Mouse (Mus musculus) heart, adult 9 months (tissue): ENCODE results near the gene Hoxd1.

Experiments
- DNase-seq, 2 experiments: peaks; one replicate each; pipeline ENCODE4 v3.0.0; 2022; ENCODE audit warnings: low spot score in 2 of 2

The Hoxd1 gene

DNA sequence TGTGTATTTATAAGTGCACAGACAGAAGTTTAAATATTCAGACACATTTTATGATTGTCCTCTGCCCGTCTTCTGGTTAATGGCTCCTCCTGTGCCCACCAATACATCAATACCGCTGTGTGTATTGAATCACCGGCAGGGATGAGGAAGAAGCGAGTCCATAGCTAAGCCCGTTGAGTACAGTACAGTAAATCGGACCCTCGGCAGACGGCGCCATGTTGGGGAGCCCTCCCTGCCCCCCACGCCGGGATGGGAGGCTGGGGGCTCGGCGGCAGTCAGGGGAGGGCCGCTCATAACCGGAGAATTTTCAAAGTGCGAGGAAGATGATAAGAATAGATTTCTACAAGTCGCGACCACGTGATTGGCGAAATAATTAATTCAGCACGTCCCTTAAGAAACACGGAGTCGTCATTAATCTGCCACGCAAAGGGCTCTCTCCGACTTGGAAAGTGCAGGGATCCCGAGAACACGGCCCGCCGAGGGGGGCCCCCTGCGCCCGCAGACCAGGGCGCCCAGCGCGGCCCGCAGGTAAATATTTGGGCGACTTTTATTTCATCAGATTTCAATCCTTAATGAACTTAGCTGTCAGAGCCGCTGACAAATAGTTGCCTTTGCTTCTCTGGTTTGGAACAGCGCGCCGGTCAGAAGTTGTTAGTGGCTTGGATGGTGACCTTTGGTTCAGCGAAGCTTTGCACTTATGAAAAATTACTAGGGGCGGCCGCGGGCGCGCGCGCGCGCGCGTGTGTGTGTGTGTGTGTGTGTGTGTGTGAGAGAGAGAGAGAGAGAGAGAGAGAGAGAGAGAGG is 30.1 kb upstream of the Hoxd1 start:
- no peak for DNase-seq

DNA sequence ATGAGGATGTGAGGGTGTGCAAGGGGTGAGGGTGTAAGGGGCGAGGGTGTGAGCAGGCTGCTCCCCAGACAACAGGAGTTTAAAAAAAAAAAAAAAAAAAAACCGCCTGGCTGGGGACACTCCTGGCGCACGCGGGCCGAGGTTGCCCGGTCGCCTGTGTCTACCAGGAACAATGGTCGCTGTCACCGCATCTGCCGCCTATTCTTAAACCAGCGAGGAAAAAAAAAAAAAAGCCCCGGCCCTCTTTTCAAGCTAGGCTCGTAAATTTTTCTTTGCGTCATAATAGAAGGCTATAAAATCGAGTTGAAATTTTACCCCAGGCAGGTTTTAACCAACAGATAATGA is 29.5 kb upstream of the Hoxd1 start:
- no peak for DNase-seq

DNA sequence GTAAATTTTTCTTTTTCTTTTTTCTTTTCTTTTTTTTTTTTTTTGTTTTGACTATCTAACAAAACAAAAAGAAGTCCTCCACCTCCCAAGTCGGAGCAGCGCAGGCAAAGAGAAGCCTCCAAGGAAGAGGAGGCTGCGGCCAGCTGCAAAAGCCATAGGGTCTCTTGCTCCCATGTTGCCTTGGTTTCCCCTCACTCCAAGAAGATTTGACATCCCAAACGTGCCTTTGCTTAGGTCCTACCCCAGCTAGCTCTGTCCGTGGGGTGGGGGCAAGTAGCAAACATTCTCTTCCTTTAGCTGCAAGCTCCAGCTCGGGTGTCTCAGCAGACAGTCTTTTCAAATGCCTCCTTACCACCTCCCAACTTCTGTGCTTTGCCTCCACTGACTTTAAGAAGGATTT is 29.0 kb upstream of the Hoxd1 start:
- DNase-seq, result no peak

DNA sequence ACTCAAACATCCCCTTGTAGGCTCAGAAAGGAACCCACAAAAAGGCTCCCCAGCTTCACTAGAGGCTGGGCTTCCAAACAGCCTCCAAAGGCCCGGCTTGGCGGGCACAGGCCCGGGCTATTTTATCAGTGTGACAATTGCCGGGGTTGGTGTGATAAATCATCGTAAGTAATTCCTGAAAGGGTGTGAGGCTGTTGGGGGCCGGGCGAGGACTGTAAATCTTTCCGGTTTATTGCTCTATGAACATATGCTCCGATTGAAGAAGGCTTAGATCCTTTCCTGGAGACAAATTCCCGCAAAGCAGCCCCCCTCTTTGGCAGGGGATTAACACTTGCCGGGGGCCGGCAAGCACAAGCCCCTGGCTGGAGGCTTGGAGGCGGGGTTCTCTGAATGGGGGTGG is 28.3 kb upstream of the Hoxd1 start:
- no peak for DNase-seq

DNA sequence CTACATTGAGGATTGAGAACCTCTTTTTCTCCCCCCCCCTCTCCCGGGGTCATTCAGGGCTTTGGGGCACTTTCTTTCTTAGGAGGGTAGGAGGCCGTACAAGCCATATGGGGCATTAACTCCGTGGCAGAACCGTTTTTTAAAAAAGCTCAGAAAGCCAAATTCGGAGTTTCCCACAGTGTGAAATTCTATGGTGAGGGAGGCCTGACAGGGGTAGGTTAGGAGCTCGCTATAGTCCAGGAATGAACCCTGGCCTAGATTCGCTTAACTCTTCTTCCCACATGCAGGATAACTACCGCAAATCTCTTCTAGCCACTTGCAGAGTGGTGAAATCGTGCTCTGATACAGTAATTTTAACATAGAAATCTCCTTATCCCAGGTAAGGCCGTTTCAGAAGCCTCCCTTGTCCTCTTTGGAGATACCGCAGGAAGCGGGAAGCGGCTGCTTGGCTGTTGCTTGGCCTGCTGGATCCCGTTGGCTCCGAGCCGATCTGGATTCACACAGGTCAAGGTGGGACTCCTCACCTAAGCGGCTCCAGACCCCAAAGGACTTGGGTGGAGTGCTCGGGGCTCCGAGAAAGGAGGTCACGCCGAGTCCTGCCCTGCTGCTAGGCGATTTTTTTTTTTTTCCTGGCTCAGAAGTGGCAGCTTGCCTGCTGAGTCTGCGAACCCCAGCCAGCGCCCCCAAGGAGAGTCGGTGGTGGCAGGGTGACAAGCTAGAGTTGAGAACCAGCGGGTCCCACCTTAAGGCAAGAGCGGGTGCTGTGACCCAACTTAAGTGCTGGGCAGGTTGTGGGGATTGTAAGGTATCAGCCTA is 27.6 kb upstream of the Hoxd1 start:
- no peak for DNase-seq

DNA sequence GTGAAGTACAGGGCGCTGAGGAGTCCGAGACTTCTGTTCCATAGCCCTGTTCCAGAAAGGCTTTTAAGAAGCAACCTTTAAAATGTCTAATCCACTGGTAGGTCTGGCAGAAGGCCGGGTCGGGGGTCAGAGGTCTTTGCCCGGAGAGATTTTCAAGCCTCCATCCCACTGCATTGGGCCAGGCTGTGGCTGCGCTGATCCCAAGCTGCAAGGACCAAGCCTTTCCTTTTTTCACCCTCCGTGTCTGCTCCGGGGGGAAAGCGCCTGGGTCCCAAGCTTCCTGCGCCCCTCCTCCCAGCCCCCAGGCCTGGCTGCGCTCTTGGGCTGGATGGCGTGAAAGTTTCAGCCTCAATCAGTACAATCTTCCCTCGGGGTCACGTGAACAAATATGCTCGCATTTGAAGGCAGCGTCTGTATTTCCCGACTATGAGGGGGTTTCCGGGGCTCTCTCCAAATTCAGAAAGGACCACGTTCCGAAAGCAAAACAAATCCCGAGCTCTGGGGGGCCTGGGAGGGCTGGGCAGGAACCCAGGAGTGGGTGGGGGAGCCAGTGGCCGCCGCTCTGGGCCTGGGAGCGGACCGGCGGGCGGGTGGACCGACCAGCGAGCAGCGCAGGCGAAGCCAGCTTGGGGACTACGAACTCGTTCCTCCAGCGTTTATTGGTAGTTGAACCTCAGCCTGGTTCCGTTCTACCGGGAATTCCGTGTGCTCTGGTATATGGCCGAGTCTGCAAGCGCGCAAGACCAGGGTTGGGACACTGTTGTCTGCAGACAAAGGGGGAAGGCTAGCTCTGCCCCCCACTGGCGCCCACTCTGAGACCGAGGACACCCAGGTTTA is 26.7 kb upstream of the Hoxd1 start:
- no peak for DNase-seq

DNA sequence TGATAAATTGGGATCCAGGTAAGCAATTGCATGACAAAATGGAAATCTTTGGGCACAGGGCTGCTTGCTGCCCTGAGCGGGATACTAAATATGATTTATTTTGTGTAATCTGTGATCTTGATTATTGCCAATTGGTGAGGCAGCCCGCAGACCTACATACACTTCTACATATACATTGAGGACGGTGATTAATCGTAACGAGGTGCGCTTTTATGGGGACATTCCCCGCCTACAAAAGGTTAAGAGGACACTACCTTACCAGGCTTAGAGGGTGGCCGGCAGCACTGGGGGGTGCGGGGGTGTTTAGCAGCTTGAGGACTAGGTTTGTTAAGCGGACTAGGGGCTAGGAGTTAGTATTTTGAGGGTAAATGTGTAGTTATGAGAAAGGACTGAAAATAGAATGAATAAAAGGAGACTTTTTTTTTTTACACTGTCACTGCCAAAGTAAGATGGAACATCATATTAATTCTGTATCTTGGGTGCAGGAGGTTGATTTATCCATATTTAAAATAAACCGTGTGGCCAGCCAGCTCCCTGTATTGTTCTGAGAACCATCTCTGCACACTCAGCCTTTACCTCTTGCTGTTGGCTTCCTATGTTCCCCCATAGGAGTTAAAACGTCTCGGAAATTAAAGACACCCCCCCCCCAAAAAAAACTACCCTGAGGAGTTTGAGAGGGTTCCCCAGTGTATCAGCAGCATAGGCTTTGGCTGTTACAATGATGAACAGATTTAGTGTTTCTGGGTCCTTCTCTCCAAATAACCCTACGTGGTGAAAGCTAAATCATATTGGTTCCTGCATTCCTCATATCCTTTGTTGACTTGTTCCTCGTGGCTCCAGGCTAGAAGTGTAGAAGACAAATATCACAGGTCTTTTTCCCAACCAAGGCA is 25.8 kb upstream of the Hoxd1 start:
- DNase-seq, result no peak

DNA sequence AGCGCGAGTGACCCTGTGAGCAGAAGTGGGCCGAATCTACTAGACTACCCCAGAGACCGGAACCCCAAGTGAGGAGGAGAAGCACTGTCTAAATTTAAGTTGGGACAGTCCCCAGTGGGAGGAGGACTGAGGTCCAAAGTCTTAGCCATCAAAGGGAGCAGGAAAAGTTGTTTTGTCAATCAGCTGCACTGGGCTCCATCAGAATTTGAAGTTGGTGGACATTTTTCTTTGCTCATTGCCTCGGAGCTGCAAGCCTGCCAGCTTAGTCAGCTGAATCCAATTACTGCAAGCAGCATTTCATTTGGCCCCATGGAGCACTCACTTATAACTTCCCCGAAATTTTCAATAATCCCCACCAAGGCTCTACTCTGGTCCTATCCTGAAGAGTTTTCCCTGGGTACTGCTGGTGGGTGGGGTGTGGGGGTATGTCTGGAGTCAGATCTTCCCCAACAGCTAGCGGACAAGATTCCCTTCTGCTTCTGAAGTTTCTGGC is 25.2 kb upstream of the Hoxd1 start:
- no peak for DNase-seq

DNA sequence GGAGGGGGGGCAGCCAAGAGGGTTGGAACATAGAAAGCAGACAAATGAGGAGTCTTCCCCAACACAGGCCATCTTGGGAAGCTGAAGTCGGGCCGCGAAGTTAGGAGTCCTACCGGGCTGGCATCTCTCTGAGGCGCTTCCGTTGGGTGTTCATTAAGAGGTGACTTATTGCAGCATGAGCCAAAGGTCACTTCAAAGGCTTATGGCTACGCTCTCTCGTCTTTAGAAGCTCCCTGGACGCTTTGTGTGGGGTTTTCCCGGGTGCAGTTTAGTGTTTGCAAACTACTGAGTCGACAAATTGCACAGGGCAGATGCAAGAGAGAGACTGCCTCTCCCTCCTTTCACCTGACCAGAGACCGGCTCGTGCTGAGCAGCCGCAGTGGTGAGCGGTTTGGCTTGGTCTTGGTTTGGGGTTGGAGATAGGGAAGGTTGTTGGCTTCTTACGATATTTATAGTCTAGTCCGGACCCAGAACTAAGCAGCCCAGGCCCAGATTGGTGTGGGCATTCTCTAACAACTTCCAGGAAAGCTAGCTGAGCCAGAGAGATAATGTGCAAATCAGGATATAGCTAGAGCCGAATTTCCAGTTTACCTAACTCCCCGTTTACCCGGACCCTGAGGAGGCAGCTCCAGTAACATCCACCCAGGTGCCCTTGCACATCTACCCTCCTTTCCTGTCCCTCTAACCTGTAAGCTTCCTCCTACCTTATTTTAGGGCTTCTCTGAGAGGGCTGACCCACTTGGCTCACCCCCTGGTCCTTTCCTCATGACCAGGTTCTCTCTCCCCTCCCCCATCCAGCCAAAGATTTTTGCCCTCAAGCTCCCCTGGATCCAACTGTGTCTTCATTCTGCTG is 23.9 kb upstream of the Hoxd1 start:
- no peak for DNase-seq

DNA sequence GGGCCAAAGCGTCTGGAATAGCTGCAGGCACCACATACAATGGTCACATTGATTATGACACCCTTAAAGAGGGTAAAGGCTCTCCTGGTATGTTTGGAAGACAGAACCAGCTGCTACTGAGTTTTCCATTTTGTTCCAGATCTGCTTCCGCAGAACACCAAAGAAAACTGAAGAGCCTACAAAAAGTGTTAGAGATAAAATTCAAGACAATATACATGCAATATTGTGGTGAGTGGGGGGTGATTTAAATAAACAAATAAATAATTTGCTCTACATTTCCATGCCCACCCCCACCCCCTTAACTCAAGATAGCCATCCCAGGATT is 23.3 kb upstream of the Hoxd1 start:
- DNase-seq, result no peak

DNA sequence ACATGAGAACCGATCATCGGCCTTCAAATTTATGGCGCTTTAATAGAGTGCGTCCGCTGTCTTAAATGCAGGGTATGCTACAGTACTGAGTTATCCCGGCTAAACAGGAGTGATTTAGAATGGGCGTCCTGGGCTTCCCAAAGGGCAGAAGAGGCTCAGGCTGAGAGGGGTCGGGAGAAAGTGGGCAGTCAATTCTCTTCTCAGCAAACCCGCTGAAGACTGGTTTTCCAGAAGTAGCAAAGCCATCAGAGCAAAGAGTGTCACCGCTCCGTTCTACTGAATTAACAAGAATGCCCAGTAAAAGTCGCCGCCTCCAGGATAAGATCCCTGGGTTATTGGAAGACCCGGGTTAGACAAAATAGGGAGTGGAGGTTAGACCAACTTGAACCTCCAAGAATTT is 22.9 kb upstream of the Hoxd1 start:
- DNase-seq, result no peak

DNA sequence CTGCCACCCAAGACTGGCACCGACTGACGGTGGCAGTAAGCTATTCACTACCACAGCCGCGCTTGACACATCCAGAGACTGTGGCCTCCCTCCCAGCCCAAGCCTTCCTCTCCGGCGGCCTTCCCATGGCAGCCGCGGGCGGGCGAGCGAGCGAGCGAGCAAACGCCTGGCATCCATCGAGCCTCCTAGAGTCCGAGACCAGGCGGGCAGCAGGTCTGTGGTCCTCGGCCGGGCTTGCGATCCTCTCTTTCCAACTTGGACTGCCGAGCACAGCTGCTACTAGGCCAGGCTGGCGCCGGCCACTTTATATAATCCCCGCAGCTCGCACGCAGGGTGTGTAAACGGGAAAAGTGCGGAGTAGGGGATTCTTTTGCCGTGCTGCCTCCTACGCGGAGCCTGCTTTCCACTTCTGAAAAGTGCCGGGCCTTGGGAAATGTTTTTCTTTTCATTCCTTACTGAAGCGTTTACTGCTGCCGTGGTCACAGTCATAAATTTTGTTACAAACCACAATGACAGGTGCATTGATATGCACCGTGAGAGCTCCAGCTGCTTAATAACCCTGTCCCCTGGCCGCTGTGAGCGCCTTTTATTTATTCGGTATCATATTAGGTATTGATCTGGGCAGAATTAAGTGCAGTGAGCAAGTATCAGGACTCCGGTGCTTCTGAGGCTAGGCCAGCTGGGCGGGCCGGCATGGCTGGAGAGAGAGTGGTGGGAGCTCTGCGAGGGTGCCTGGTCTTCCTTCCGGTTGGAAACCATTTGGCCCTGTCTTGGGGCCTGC is 22.3 kb upstream of the Hoxd1 start:
- DNase-seq, result no peak

DNA sequence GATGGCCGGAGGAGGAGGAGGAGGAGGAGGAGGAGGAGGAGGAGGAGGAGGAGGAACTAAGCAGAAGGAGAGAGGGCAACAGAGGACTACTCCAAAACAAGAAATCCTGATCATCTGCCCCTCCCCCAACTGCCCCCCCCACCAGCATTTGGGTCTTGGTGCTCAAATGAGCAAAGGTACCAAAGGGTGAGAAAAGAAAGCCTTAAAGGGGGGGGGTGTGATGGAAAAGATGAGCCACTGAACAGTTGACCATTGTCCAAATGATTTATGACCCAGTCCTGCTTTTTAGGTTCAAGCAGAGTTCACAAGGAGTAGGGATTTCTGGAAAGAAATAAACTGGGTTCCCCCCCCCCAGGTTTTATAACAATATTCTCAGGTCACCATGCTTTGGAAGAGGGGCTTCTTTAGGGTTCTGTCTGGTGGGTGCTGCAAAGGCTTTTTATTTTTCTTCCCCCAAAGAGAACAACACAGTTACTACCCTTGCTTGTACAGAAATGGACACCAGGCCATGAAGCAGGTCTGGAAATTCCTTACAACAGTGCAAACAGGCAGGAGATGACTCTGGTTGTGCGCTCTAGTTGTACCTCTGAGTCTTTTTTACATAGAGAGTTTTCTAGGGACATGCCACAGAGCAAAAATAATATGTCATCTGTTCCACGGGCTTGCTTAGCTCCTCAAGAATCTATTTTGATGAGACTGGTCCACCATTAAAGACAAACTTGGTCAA is 21.4 kb upstream of the Hoxd1 start:
- no peak for DNase-seq

DNA sequence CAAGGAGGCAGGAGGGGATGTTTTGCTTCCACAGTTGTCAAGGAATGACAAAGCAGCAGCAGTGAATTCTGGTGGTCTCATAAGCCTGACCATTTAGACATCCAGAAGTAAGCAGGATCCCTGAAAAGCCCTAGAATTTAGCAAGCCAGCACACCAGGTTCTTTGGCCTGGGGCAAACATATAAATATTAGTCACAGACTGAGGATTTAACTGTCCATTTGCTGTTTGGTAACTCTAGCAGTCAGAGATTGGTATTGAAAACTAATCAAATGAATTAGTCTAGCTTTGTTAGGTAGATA is 20.9 kb upstream of the Hoxd1 start:
- no peak for DNase-seq

DNA sequence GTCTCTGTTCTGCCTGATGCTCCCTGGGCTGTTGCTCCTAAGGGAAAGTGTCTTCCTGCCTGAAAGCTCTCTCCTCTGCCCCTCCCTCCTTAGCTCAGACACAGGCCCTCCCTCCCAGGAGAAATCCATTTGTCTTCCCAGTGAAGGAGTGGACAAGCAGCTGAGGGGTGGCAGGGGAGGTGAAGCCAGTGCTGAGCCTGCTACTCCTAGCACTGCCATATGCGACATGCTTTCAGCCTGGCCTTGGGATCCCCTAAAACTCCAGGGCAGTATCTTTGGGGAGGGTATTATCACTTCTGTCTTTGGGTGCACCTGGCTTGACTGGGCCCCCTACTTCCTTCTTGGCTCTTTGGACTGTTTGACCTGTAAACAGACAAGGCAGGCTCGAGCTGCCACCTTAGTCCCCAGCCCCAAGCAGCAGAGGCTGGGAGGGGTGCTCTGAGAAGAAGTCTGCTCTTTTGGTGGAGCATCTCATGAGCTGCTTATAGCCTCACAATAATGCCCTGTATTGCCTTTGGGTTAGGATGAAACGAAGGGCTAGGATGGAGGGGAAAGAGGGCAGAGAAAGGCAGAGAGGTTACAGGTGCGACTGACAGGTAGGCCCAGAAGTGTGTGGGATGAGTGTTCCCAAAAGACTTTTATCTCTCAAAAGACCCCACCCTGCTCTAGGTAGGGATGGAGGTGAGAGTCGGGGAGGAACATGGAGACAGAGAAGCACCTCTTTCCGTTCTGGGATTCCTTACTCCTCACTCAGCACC is 17.1 kb upstream of the Hoxd1 start:
- DNase-seq, result no peak

DNA sequence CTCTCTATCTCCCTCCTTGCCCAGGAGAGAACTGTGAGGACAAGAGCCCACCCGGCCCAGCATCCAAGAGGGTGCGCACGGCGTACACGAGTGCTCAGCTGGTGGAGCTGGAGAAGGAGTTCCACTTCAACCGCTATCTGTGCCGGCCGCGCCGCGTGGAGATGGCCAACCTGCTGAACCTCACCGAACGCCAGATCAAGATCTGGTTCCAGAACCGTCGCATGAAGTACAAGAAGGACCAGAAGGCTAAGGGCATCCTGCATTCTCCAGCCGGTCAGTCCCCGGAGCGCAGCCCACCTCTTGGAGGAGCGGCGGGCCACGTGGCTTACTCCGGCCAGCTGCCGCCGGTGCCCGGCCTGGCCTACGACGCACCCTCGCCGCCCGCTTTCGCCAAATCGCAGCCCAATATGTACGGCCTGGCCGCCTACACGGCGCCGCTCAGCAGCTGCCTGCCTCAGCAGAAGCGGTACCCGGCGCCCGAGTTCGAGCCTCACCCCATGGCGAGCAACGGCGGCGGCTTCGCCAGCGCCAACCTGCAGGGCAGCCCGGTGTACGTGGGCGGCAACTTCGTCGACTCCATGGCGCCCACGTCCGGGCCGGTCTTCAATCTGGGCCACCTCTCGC is 16.4 kb upstream of the Hoxd1 start:
- no peak for DNase-seq

DNA sequence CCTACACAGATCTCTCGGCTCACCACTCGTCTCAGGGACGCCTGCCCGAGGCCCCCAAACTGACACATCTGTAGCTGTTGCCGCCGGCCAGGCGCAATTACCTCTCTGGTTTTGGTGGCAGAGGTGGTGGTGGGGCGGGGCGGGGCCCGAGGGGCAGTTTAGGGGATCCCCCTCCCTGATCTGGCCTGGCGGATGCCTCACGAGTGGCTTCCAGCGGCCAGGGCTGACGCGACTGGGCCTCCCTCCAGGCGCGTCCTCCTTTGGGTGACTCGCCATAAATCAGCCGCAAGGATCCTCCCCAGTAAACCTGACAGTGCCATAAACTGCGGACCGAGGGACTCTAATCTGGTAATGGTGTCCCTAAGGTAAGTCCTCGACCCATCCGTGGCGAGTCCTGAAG is 15.8 kb upstream of the Hoxd1 start:
- DNase-seq, result no peak

DNA sequence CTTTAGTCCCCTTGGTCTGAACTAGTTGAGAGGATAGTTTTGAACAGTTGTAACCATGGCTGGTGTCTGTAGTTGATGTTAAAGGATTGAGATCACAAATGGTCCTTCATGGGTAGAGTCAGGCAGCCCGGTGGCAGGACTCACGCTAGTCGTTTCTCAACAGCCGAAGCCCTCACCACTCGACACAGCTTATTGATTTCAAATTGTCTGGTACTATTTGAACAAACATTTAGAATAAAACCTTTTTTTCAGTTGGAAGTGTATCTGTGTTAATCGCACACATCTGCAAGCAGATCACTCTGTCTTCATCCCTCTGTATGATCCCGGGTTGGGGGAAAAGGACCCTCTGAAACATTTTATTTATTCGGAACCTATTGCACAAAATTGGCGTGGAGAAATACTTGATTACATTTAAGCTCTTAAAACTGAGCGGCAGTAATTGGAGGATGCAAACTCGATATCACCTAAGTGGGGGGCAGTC is 15.1 kb upstream of the Hoxd1 start:
- no peak for DNase-seq
